Mouse (Mus musculus): Measurements from ENCODE around the gene Pabpc4. TPM values are rescaled to one million over a fixed set of nuclear protein-coding genes. Genes with fewer than 3 reads are reported as not detected.
"Not testable (repeated sequence)": the region's sequence is repeated elsewhere in the genome, so short reads cannot be mapped to it uniquely, and the experiment has no call there.

The Pabpc4 gene
- total and polyA plus RNA-seq, 3 experiments, result 394 to 684 TPM; not detected in 1

GRCm38 (mm10) chr4:123313010-123313409 lies 50.9 kb downstream of the Pabpc4 start:
- no peaks in the 10 kb centered on the region for H3K27me3 ChIP-seq (ENCODE audit: control insufficient read depth in 1 of 2, insufficient read depth in 2 of 2, low read length in 2 of 2)
- no peaks in the 10 kb centered on the region for H3K79me2 ChIP-seq (ENCODE audit: control insufficient read depth, insufficient read depth, low read length, poor library complexity)
- DNase-seq (ENCODE audit: low read depth, low spot score), result no peak
- H3K36me3 ChIP-seq (ENCODE audit: control insufficient read depth in 1 of 2, insufficient read depth in 2 of 2, low read length in 2 of 2), result 0 out of 4 replicates have a peak, but pooled peaks cover 0 to 2% of the 10 kb centered on the region in 2 experiments
- H3K9ac ChIP-seq (ENCODE audit: control insufficient read depth, low read depth, low read length, poor library complexity, severe bottlenecking), result no peak overlapping the region
- 0 out of 4 replicates have a peak, but pooled peaks cover 0 to 4% of the 10 kb centered on the region in 2 experiments for H3K4me1 ChIP-seq (ENCODE audit: control insufficient read depth in 1 of 2, insufficient read depth in 2 of 2, low read length in 2 of 2)
- no peak overlapping the region for H3K4me3 ChIP-seq (ENCODE audit: control insufficient read depth in 1 of 2, insufficient read depth in 1 of 2, low read depth in 2 of 2, low read length in 2 of 2)
- no peaks in the 10 kb centered on the region for H3K9me3 ChIP-seq (replicated peaks; ENCODE audit: insufficient read depth, low read length)
- no peak for TF ChIP-seq MEF2A (IDR thresholded peaks at IDR 0.05; ENCODE audit: extremely low read depth, insufficient replicate concordance, low read depth, low read length, poor library complexity, severe bottlenecking)
- TF ChIP-seq CTCF (IDR thresholded peaks at IDR 0.05 in 2 of 3, conservative IDR thresholded peaks at IDR 0.05 in 1 of 3; ENCODE audit: control insufficient read depth in 1 of 3, insufficient read depth in 1 of 3, low read depth in 2 of 3, low read length in 3 of 3, poor library complexity in 1 of 3, severe bottlenecking in 1 of 3), result no peak
- TF ChIP-seq KAT2A (conservative IDR thresholded peaks at IDR 0.05; ENCODE audit: low read depth, low read length), result no peak
- TF ChIP-seq NELFE (IDR thresholded peaks at IDR 0.05; ENCODE audit: low read depth, low read length), result no peak
- TF ChIP-seq MXI1 (IDR thresholded peaks at IDR 0.05; ENCODE audit: low read depth, low read length), result no peak
- no peak for TF ChIP-seq USF1 (IDR thresholded peaks at IDR 0.05; ENCODE audit: low read depth, low read length)
- no peak for TF ChIP-seq MAX (IDR thresholded peaks at IDR 0.05; ENCODE audit: low read length)
- TF ChIP-seq SIN3A (IDR thresholded peaks at IDR 0.05; ENCODE audit: low read length), result no peak
- no peak for TF ChIP-seq SMC3 (IDR thresholded peaks at IDR 0.05; ENCODE audit: low read depth, low read length)
- no peak for TF ChIP-seq POLR2AphosphoS2 (IDR thresholded peaks at IDR 0.05; ENCODE audit: low read length)
- no peak for TF ChIP-seq GABPA (IDR thresholded peaks at IDR 0.05; ENCODE audit: low read depth, low read length)
- no peak for TF ChIP-seq GATA1 (IDR thresholded peaks at IDR 0.05; ENCODE audit: low read depth, low read length)
- TF ChIP-seq ZC3H11A (IDR thresholded peaks at IDR 0.05; ENCODE audit: low read depth, low read length), result no peak
- TF ChIP-seq CHD1 (IDR thresholded peaks at IDR 0.05; ENCODE audit: low read depth, low read length), result no peak
- no peak for TF ChIP-seq MAFK (IDR thresholded peaks at IDR 0.05; ENCODE audit: borderline replicate concordance, low read depth, low read length)
- TF ChIP-seq NRF1 (IDR thresholded peaks at IDR 0.05; ENCODE audit: insufficient read depth, low read depth, low read length, poor library complexity, severe bottlenecking), result no peak
- no peak for TF ChIP-seq UBTF (IDR thresholded peaks at IDR 0.05; ENCODE audit: borderline replicate concordance, insufficient read depth, low read depth, low read length)
- no peak for TF ChIP-seq JUND (IDR thresholded peaks at IDR 0.05; ENCODE audit: low read depth, low read length)
- no peak for TF ChIP-seq TBP (IDR thresholded peaks at IDR 0.05; ENCODE audit: low read depth, low read length)
- no peak overlapping the region for H3K27ac ChIP-seq (ENCODE audit: control insufficient read depth, low read depth, low read length)

GRCm38 (mm10) chr4:123314497-123314896 lies 52.3 kb downstream of the Pabpc4 start:
- no peaks in the 10 kb centered on the region for H3K9me3 ChIP-seq (replicated peaks; ENCODE audit: insufficient read depth, low read length)
- no peaks in the 10 kb centered on the region for H3K79me2 ChIP-seq (ENCODE audit: control insufficient read depth, insufficient read depth, low read length, poor library complexity)
- DNase-seq (ENCODE audit: low read depth, low spot score), result no peak
- no peak for TF ChIP-seq TAL1 (IDR thresholded peaks at IDR 0.05; ENCODE audit: low read length)
- TF ChIP-seq JUND (IDR thresholded peaks at IDR 0.05; ENCODE audit: low read depth, low read length), result no peak
- TF ChIP-seq ZC3H11A (IDR thresholded peaks at IDR 0.05; ENCODE audit: low read depth, low read length), result no peak
- TF ChIP-seq CHD2 (IDR thresholded peaks at IDR 0.05; ENCODE audit: low read length), result no peak
- TF ChIP-seq GATA1 (IDR thresholded peaks at IDR 0.05; ENCODE audit: low read depth, low read length), result no peak
- no peak for TF ChIP-seq GABPA (IDR thresholded peaks at IDR 0.05; ENCODE audit: low read depth, low read length)
- TF ChIP-seq BHLHE40 (IDR thresholded peaks at IDR 0.05; ENCODE audit: borderline replicate concordance, low read depth, low read length), result no peak
- TF ChIP-seq UBTF (IDR thresholded peaks at IDR 0.05; ENCODE audit: borderline replicate concordance, insufficient read depth, low read depth, low read length), result no peak
- no peak for TF ChIP-seq ETS1 (IDR thresholded peaks at IDR 0.05; ENCODE audit: low read depth, low read length)
- TF ChIP-seq CTCF (IDR thresholded peaks at IDR 0.05 in 2 of 3, conservative IDR thresholded peaks at IDR 0.05 in 1 of 3; ENCODE audit: control insufficient read depth in 1 of 3, insufficient read depth in 1 of 3, low read depth in 2 of 3, low read length in 3 of 3, poor library complexity in 1 of 3, severe bottlenecking in 1 of 3), result no peak
- no peak for TF ChIP-seq POLR2AphosphoS5 (IDR thresholded peaks at IDR 0.05; ENCODE audit: borderline replicate concordance, low read depth, low read length)
- no peak for TF ChIP-seq KAT2A (conservative IDR thresholded peaks at IDR 0.05; ENCODE audit: low read depth, low read length)
- no peak for TF ChIP-seq POLR2A (IDR thresholded peaks at IDR 0.05; ENCODE audit: control insufficient read depth in 1 of 2, insufficient read depth in 1 of 2, low read depth in 1 of 2, low read length in 2 of 2, poor library complexity in 1 of 2)
- TF ChIP-seq NRF1 (IDR thresholded peaks at IDR 0.05; ENCODE audit: insufficient read depth, low read depth, low read length, poor library complexity, severe bottlenecking), result no peak
- no peak overlapping the region for H3K27ac ChIP-seq (ENCODE audit: control insufficient read depth, low read depth, low read length)
- no peak overlapping the region for H3K4me3 ChIP-seq (ENCODE audit: control insufficient read depth in 1 of 2, insufficient read depth in 1 of 2, low read depth in 2 of 2, low read length in 2 of 2)
- 0 out of 4 replicates have a peak, but pooled peaks cover 0 to 4% of the 10 kb centered on the region in 2 experiments for H3K4me1 ChIP-seq (ENCODE audit: control insufficient read depth in 1 of 2, insufficient read depth in 2 of 2, low read length in 2 of 2)
- H3K9ac ChIP-seq (ENCODE audit: control insufficient read depth, low read depth, low read length, poor library complexity, severe bottlenecking), result no peak overlapping the region
- no peaks in the 10 kb centered on the region for H3K27me3 ChIP-seq (ENCODE audit: control insufficient read depth in 1 of 2, insufficient read depth in 2 of 2, low read length in 2 of 2)
- H3K36me3 ChIP-seq (ENCODE audit: control insufficient read depth in 1 of 2, insufficient read depth in 2 of 2, low read length in 2 of 2), result 0 out of 4 replicates have a peak, but pooled peaks cover 0 to 2% of the 10 kb centered on the region in 2 experiments

GRCm38 (mm10) chr4:123322910-123323309 lies 60.8 kb downstream of the Pabpc4 start:
- not testable (repeated sequence) for DNase-seq (ENCODE audit: low read depth, low spot score); H3K27ac ChIP-seq (ENCODE audit: control insufficient read depth, low read depth, low read length); H3K27me3 ChIP-seq (ENCODE audit: control insufficient read depth in 1 of 2, insufficient read depth in 2 of 2, low read length in 2 of 2); H3K9me3 ChIP-seq (replicated peaks; ENCODE audit: insufficient read depth, low read length); H3K9ac ChIP-seq (ENCODE audit: control insufficient read depth, low read depth, low read length, poor library complexity, severe bottlenecking); H3K4me1 ChIP-seq (ENCODE audit: control insufficient read depth in 1 of 2, insufficient read depth in 2 of 2, low read length in 2 of 2); H3K4me3 ChIP-seq (ENCODE audit: control insufficient read depth in 1 of 2, insufficient read depth in 1 of 2, low read depth in 2 of 2, low read length in 2 of 2); H3K79me2 ChIP-seq (ENCODE audit: control insufficient read depth, insufficient read depth, low read length, poor library complexity); H3K36me3 ChIP-seq (ENCODE audit: control insufficient read depth in 1 of 2, insufficient read depth in 2 of 2, low read length in 2 of 2)
